Mouse (Mus musculus): ENCODE measurements around the gene Cpz.

GRCm38 (mm10) chr5:35537474-35537873, 12.0 kb upstream of the Cpz start:
- no peak for TF ChIP-seq GATA1 (IDR thresholded peaks at IDR 0.05; ENCODE audit: borderline replicate concordance, low read length)
- no peak for TF ChIP-seq FLI1 (IDR thresholded peaks at IDR 0.05; ENCODE audit: low read length)
